Mouse (Mus musculus): ENCODE results near the gene Gm14124. TPM values are rescaled to one million over a fixed set of nuclear protein-coding genes. Genes with fewer than 3 reads are reported as not detected.
"Not testable (repeated sequence)": the region's sequence is repeated elsewhere in the genome, so short reads cannot be mapped to it uniquely, and the experiment has no call there.

Gene Gm14124
- total RNA-seq (2021) = under 1 TPM; 0.10 to 0.19 TPM

DNA sequence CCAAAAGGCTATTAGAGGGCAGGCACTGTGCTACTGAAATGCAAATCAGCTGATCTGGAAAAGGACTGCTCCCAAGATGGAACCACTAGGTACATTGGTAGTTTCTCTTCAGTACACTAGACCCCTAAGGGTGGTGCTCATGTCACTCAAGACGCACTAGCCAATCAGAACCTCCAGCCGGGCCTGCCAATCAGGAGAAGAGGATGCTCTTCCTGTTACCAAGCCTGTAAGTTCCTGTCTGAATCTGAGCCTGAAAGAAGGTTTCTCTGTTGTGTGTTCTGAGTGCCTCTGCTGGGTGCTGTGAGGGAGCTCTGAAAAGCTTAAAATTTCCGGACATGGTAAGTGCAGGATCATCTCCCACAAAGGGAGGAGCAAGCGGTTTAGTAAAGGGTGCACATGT, at the start of gene Gm14124:
Gm14124 (plus strand) TSS at position 227 of the 400 bp plus-strand sequence.
- intact Hi-C loops (cut with DNase I); DNase-seq: not testable (repeated sequence)

DNA sequence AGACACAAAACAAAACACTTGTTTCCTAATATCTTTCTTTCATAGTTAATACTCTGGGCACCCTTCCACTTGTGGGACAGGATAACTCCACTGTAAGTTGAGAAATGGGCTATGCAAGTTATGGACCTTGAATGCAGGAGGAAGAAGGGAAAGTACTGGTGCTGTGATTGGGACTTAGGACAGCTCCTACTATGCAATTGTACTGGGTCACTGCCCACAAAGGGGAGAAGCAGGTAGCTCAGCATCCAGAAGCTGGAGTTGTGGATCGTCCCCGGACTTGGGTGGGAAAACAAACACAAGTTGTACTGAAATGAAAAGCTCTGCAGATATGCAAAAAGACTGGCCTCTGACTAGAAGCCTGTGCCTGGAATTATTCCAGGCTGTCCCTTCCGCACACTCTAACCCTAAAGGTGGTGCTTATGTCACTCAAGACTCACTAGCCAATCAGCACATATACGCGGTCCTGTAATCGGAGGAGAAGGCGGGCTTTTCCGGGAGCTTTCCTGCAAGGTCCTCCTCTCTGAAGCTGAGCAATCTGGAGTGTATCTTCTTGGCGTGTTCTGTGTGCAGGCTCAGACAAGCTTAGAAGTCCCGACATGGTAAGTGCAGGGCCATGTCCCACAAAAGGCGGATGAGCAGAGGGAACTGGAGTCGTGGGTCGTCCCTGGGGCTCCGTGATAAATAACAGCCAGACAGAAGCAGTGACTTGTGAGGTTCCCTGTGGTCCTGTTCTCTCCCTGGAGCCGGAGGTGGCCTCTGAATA, 39.5 kb upstream of the Gm14124 start, which contains the start of gene Zfp937:
Zfp937 (plus strand) TSS at position 474 of the 763 bp plus-strand sequence.
- intact Hi-C loops (cut with DNase I) = not testable (repeated sequence)
- peak; percentile 77 to 89 for DNase-seq

DNA sequence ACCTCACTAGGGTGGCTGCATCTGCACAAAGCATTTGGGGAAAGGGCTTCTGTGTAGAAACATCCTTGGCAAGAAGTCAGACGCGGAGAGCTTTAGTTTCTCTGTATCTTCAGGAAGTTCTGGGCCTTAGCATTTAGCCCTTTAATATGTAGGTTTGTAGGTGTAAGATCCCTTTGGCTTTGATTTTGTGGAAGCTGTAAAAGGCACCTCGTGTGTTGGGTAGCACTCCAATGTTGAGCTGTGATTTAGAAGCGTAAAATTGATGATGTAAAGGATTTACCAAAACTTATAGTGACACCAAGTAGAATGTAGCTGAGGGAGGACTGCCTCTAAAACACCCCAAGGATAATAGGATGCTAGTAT, 39.0 kb upstream of the Gm14124 start:
- intact Hi-C loops (cut with DNase I); DNase-seq: not testable (repeated sequence)

DNA sequence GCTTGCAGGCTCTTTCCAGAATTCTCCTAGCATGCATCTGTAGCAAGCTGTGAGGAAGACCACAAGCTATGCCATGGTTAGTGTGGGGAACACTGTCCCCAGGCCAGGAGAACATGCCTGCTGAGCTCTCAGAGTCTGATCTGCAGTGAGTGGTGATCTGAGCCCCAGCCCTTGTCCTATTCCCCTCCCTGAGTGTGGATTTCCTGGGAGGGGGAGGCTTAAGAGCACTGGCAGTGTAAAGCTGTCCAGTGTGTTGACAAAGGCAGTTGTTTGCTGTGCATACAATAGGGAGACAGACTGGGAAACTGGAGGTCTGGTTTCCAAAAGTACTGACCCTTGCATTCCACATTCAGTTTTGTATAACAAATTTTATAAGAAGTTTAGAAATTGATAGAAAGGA, 34.1 kb upstream of the Gm14124 start:
- intact Hi-C loops (cut with DNase I); DNase-seq: not testable (repeated sequence)

DNA sequence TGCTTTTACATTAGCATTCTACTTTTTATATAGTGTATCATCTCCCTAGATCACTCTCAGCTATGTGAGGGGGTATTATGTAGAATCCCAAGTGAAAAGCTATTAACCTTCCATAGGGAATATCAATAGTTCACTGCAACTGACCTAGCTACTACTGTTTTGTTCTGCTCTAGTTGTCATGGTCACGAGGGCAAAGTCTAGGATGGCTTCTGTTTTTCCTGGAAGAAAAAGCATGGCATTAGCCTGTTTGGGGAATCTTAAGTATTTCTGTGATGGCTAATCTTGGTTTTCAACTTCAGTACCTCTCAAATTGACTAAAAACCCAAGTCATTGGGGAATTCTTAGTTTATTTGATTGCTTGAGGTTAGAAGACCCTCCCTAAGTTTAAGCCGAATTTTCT, 14.1 kb upstream of the Gm14124 start:
- no peak for DNase-seq
- intact Hi-C loops (cut with DNase I) = loop anchor here (10.0 kb wide), 1 partner anchor 92 kb away; no protein-coding TSS in a partner anchor

DNA sequence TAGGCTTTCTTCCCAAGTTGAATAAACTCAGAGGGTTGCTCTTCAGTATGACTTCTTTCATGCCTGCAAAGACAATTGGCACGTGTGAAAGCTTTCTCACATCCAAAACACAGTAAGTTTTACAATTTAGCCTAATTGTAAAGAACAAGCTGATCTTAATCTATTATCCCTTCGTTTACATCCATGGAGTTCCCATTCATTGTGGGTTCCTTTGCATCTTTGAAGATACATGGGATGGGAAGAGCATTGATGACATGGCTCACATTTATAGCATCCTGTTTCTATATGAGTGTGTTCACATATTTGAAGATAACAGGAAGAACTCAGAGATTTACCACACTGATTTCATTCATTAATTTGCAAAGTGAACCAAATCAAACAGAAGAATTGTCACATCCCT, 1.8 kb upstream of the Gm14124 start, which contains the start of gene Gm21994:
Gm21994 (minus strand) TSS at position 101 of the 400 bp plus-strand sequence.
- intact Hi-C loops (cut with DNase I); DNase-seq: not testable (repeated sequence)

DNA sequence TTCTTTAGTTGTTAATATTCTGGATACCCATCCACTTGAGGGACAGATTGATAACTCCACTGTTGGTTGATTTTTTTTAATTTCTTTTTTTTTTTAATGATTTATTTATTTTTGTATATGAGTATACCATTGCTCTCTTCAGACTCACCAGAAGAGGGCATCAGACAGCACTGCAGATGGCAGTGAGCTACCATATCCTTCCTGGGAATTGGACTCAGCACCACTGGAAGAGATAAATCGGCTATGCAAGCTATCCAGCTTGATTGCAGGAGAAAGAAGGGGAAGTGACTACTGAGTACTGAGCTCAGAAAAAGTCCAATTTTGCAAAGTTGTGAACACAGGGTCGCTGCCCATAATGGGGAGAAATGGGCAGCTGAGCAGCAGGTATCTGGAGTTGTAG, 456 bp upstream of the Gm14124 start:
- DNase-seq; intact Hi-C loops (cut with DNase I): not testable (repeated sequence)

DNA sequence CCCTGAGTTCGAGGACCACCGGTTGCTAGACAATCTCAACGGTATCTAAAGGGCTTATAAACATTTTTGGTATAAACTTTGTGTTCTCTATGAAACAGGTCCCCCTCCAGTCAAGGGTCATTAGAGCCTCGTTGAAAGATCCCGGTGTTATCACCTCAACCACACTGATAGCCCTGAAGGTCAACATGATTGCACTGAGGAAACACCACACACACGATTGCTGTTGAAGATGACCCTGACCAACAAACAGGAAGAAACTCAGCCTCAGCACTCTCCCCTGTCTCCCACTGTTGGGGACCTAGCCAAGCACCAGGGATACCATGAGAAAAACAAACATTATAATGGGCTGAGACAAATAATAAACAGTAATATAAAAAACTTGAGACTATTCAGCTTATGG, 36.4 kb downstream of the Gm14124 start:
- no peak for DNase-seq
- intact Hi-C loops (cut with DNase I) = no loop called here

DNA sequence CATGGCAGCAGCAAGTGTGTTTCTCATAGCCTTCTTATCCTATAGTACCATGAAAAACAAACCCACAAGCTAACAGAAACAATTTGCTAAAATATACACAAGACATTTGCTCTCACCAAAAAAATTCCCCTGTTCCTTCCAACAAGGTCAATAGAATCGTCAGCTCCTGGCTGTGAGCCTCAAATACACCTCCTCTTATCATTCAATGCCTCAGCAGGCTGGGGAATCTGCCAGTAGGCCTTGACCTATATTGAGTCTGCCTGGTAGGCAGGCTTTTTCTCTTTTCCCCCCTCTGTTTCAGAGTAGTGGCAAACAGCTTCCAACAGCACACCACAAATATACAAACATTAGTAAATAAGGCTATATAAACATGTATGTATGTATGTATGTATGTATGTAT, 41.8 kb downstream of the Gm14124 start:
- intact Hi-C loops (cut with DNase I) = no loop called here
- peak; percentile 20 to 34 for DNase-seq

DNA sequence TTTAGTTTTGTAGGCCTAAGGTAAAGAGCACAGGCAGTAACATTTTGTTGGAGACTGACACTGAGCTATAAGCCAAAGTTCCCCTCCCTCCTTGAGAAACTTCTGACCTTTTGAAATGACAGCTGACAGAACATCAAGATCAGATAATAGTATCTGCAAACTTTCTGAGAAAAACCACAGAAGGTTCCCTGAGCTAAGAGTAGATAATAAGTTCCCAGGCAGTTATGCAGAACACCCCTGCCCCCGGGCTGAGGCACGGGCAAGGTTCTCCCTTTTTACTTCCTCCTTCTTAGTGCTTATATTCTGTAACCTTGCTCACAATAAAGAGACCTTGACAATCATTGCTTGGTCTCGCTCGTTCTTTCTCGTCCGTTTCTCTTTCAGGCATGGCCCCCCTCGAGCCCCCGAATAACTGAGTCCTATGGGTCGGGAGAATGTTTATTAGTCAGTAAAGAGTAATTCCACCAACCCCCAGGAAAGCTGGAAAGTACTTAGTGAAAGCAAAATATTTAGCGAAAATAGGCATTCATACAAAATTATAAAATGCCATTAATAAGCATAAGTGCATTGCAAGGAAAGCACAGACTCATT, 50.0 kb downstream of the Gm14124 start:
- no peak for DNase-seq
- intact Hi-C loops (cut with DNase I) = no loop called here

DNA sequence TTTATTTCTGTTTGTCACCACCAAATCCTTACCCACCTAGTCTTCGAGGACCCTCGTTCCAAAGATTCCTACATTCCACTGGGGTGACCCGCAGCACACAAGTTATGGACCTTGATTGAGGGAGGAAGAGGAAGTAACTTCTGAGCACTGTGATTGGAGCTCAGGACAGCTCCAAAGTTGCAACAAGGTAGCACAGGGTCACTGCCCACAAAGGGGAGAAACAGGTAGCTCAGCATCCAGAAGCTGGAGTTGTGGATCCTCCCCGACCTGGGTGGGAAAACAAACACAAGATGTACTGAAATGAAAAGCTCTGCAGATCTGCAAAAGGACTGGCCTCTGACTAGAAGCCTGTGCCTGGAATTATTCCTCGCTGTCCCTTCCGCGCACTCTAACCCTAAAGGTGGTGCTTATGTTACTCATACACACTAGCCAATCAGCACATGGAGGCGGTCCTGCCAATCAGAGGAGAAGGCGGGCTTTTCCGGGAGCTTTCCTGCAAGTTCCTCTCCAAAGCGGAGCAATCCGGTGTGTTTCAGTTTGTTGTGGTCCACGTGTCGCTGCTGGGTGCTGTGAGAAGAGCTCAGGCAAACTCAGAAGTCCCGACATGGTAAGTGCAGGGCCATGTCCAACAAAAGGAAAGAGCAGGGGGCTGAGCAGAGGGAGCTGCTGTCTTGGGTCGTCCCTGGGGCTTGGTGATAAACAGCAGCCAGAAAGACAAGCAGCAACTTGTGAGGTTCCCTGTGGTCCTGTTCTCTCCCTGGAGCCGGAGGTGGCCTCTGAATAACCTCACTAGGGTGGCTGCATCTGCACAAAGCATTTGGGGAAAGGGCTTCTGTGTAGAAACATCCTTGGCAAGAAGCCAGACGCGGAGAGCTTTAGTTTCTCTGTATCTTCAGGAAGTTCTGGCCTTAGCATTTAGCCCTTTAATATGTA, 53.9 kb downstream of the Gm14124 start:
- intact Hi-C loops (cut with DNase I) = loop anchor here (5.0 kb wide), 1 partner anchor 51 kb away; the partner anchor contains the start of gene 3300002I08Rik
- DNase-seq = peak; percentile 96

DNA sequence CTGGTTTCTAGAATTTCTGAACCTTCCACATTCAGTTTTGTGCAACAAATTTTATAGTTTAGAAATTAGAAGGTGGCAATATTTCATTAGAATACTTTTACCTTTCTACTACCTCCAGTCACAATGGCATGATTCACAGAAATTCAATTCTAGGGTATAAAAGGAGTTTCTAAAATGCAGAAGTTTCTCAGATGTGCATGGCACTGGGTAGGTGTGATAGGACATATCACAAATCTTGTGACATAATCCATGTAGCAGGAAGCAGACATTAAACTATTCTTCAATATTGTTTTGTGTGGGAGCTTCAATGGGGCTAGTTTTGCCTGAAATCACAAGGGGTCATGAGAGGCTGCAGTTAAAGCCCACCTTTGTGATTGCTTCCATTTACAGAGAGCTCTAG, 58.8 kb downstream of the Gm14124 start:
- intact Hi-C loops (cut with DNase I) = no loop called here
- DNase-seq = no peak

DNA sequence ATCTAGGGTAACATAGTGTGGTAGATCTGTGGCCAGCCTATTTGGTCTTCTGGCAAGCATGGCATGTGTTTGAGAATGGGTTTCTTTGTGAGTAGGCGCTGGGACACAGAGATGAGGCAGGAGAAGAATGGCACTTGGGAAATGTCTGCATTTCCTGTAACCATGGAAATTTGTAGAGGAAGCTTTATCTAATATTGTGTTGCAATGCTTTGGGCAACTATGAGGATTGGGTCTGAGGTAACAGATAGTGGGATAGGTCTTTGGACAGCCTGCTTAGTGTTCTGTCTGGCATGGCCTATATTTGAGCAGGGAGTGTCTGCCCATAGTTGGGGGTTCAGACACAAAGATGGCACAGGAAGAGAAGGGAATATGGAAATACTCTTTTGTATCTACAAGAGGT, 61.7 kb downstream of the Gm14124 start:
- intact Hi-C loops (cut with DNase I) = no loop called here
- DNase-seq = no peak

Other genes with a start within 250 kb of the Gm14124 start
- gene Zfp120, start 120.8 kb upstream of the Gm14124 start, total RNA-seq (2021) = 1 to 10 TPM; 6.3 to 6.9 TPM
- gene Gm10770, start 77.8 kb upstream of the Gm14124 start, total RNA-seq (2021) = not detected
- not detected for gene Gm14139, start 75.8 kb upstream of the Gm14124 start, total RNA-seq (2021)
- 1 to 10 TPM; 3.4 to 4.8 TPM for gene Zfp937, start 39.4 kb upstream of the Gm14124 start, total RNA-seq (2021)
- gene Gm21994, start 1.9 kb upstream of the Gm14124 start, total RNA-seq (2021) = 1 to 10 TPM; 2.6 to 4.6 TPM
- 1 to 10 TPM; 1.2 to 1.9 TPM for gene Gm10130, start 66.2 kb downstream of the Gm14124 start, total RNA-seq (2021)
- gene 3300002I08Rik, start 105.2 kb downstream of the Gm14124 start, total RNA-seq (2021) = 1 to 10 TPM; 3.2 to 3.9 TPM
- gene Zfp442, start 194.0 kb downstream of the Gm14124 start, total RNA-seq (2021) = 1 to 10 TPM; 4.0 to 8.4 TPM
- under 1 TPM; 0.30 to 0.53 TPM for gene Zfp345, start 227.6 kb downstream of the Gm14124 start, total RNA-seq (2021)